Mouse (Mus musculus): ENCODE measurements around the gene Actr5.

Gene Actr5

GRCm38 (mm10) chr2:158624718-158625222 lies at the start of gene Actr5:
TSS of gene Actr5 (plus strand) at chr2:158624888.
- peak; percentile 88 for DNase-seq (ENCODE audit: low read depth)

- DNase-seq (ENCODE audit: low read depth), result no peak
Observed at GRCm38 (mm10) chr2:158579979-158580378, 44.7 kb upstream of the Actr5 start.

- DNase-seq (ENCODE audit: low read depth), result no peak
Observed at GRCm38 (mm10) chr2:158584621-158585358, 39.9 kb upstream of the Actr5 start.

- no peak for DNase-seq (ENCODE audit: low read depth)
Observed at GRCm38 (mm10) chr2:158588524-158589271, 36.0 kb upstream of the Actr5 start.

GRCm38 (mm10) chr2:158590495-158590894 lies 34.2 kb upstream of the Actr5 start:
- DNase-seq (ENCODE audit: low read depth), result no peak

- no peak for DNase-seq (ENCODE audit: low read depth)
Observed at GRCm38 (mm10) chr2:158591286-158591685, 33.4 kb upstream of the Actr5 start.

GRCm38 (mm10) chr2:158593371-158593770 lies 31.3 kb upstream of the Actr5 start:
- DNase-seq (ENCODE audit: low read depth), result no peak

GRCm38 (mm10) chr2:158595103-158595502 lies 29.6 kb upstream of the Actr5 start:
- DNase-seq (ENCODE audit: low read depth), result no peak

- no peak for DNase-seq (ENCODE audit: low read depth)
Observed at GRCm38 (mm10) chr2:158595577-158595976, 29.1 kb upstream of the Actr5 start.

GRCm38 (mm10) chr2:158596803-158597202 lies 27.9 kb upstream of the Actr5 start:
- no peak for DNase-seq (ENCODE audit: low read depth)

- no peak for DNase-seq (ENCODE audit: low read depth)
Observed at GRCm38 (mm10) chr2:158600517-158600916, 24.2 kb upstream of the Actr5 start.

GRCm38 (mm10) chr2:158601326-158601725 lies 23.4 kb upstream of the Actr5 start:
- no peak for DNase-seq (ENCODE audit: low read depth)

- no peak for DNase-seq (ENCODE audit: low read depth)
Observed at GRCm38 (mm10) chr2:158602663-158603062, 22.0 kb upstream of the Actr5 start.

- DNase-seq (ENCODE audit: low read depth), result no peak
Observed at GRCm38 (mm10) chr2:158606511-158606964, 18.1 kb upstream of the Actr5 start.

- DNase-seq (ENCODE audit: low read depth), result no peak
Observed at GRCm38 (mm10) chr2:158609681-158610080, 15.0 kb upstream of the Actr5 start.

- no peak for DNase-seq (ENCODE audit: low read depth)
Observed at GRCm38 (mm10) chr2:158610488-158611325, 14.0 kb upstream of the Actr5 start, which contains the start of gene Slc32a1. TSS of gene Slc32a1 (plus strand) at chr2:158610767.

GRCm38 (mm10) chr2:158611326-158611719 lies 13.4 kb upstream of the Actr5 start:
- DNase-seq (ENCODE audit: low read depth), result no peak

- no peak for DNase-seq (ENCODE audit: low read depth)
Observed at GRCm38 (mm10) chr2:158611726-158612670, 12.7 kb upstream of the Actr5 start.

GRCm38 (mm10) chr2:158612671-158613250 lies 11.9 kb upstream of the Actr5 start:
- DNase-seq (ENCODE audit: low read depth), result no peak
